Mouse (Mus musculus): Measurements from ENCODE around the gene Cnp. TPM values are rescaled to one million over a fixed set of nuclear protein-coding genes. Genes with fewer than 3 reads are reported as not detected.
A peak's percentile ranks its signal among the peaks of the same experiment; 100 is the strongest.

Cnp gene
- 41.1 and 49.3 TPM in 2 replicates for polyA plus RNA-seq (2014; fragmentation: Nextera tagmentation; extraction: Ambion mirVana)

DNA sequence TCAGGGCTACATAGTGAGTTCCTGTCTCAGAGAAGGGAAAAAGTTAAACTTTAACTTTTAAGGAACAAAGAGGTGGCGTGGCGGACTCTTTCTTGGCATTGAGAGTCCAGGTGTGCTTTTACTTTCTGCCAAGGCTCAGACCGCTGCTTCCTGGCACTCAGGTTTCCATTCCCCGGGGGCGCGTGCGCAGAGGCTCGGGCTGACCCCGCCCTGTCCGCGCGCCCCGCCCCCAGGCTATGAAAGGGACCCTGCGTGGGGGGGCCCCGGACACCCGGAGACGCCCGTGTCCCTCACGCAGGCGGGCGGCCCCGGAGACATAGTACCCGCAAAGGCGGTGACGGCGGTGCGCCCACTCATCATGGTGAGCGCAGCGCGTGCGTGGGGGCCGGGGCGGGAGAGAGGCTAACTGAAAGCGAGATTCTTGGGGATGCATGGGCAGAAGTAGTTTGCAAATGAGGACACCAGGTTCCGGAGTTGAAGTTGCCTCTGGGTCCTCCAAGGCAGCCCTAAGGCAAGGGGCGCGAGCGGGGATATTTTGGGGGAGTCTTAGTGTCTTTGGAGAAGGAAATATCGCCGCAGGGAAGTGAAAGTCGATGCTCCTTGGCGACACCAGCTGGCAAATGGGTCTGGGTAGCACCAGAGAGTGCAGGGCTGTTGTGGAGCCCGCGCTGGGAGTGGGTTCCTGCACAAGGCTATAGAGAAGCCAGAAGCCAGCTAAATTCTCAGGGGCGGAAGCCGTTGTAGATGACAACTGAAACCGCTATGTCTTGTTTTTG lies at the start of gene Cnp:
Cnp (plus strand) TSS at position 197 of the 776 bp plus-strand sequence.
- H3K9ac ChIP-seq (replicated peaks; ENCODE audit: low read depth, low read length): peak within 1 kb of the TSS; percentile 60
- peak within 1 kb of the TSS; percentile 49 for H3K4me3 ChIP-seq (ENCODE audit: low read depth, low read length)
- H3K27me3 ChIP-seq (ENCODE audit: control insufficient read depth, insufficient read depth, low read length): no peaks in the 10 kb centered on the region
- WGBS: 1% methylated on average over 47 of the region's 47 CpGs
- H3K4me2 ChIP-seq (ENCODE audit: low read depth, low read length): peak within 1 kb of the TSS; percentile 71
- H3K9me3 ChIP-seq (ENCODE audit: control insufficient read depth, low read length): no peaks in the 10 kb centered on the region
- peaks cover 7% of the 10 kb centered on the region; the same call in 1 of the 2 replicates for H3K36me3 ChIP-seq (ENCODE audit: control insufficient read depth, insufficient read depth, low read length)
- peak; percentile 75; the same call in 1 of the 2 replicates for ATAC-seq (ENCODE audit: low read depth)
- peaks cover 6% of the 10 kb centered on the region; the same call in 1 of the 2 replicates for H3K4me1 ChIP-seq (ENCODE audit: control insufficient read depth, insufficient read depth, low read length)
- H3K27ac ChIP-seq (ENCODE audit: low read depth, low read length): peak within 1 kb of the TSS; percentile 49; the same call in 1 of the 2 replicates

- Histone ChIP-seq H3K9me3 (ENCODE audit: control insufficient read depth, low read length) (no peaks in the 10 kb centered on the region), H3K4me3 (ENCODE audit: low read depth, low read length) (peak overlapping the region; percentile 84; the same call in 1 of the 2 replicates), H3K27ac (ENCODE audit: low read depth, low read length) (no peak overlapping the region), H3K27me3 (ENCODE audit: control insufficient read depth, insufficient read depth, low read length) (no peaks in the 10 kb centered on the region), H3K4me2 (ENCODE audit: low read depth, low read length) (peak overlapping the region; percentile 91), H3K4me1 (ENCODE audit: control insufficient read depth, insufficient read depth, low read length) (peaks cover 29% of the 10 kb centered on the region), H3K36me3 (ENCODE audit: control insufficient read depth, insufficient read depth, low read length) (peaks cover 29% of the 10 kb centered on the region), H3K9ac (replicated peaks; ENCODE audit: low read depth, low read length) (no peak overlapping the region)
- ATAC-seq (ENCODE audit: low read depth): no peak
- WGBS: 51% methylated on average over 11 of the region's 11 CpGs
Observed at GRCm38 (mm10) chr11:100524987-100525630, 49.6 kb upstream of the Cnp start.

GRCm38 (mm10) chr11:100526052-100526816 lies 48.5 kb upstream of the Cnp start:
- H3K9ac ChIP-seq (replicated peaks; ENCODE audit: low read depth, low read length): peak overlapping the region; percentile 75
- peaks cover 23% of the 10 kb centered on the region for H3K36me3 ChIP-seq (ENCODE audit: control insufficient read depth, insufficient read depth, low read length)
- H3K4me2 ChIP-seq (ENCODE audit: low read depth, low read length): peak overlapping the region; percentile 91
- no peaks in the 10 kb centered on the region for H3K9me3 ChIP-seq (ENCODE audit: control insufficient read depth, low read length)
- H3K27me3 ChIP-seq (ENCODE audit: control insufficient read depth, insufficient read depth, low read length): no peaks in the 10 kb centered on the region
- no peak for ATAC-seq (ENCODE audit: low read depth)
- no peak overlapping the region for H3K27ac ChIP-seq (ENCODE audit: low read depth, low read length)
- peaks cover 29% of the 10 kb centered on the region for H3K4me1 ChIP-seq (ENCODE audit: control insufficient read depth, insufficient read depth, low read length)
- H3K4me3 ChIP-seq (ENCODE audit: low read depth, low read length): peak overlapping the region; percentile 84
- WGBS: 3% methylated on average over 15 of the region's 15 CpGs

- H3K4me3 ChIP-seq (ENCODE audit: low read depth, low read length): peak overlapping the region; percentile 84
- no peaks in the 10 kb centered on the region for H3K9me3 ChIP-seq (ENCODE audit: control insufficient read depth, low read length)
- peaks cover 15% of the 10 kb centered on the region for H3K36me3 ChIP-seq (ENCODE audit: control insufficient read depth, insufficient read depth, low read length)
- peaks cover 29% of the 10 kb centered on the region for H3K4me1 ChIP-seq (ENCODE audit: control insufficient read depth, insufficient read depth, low read length)
- peak overlapping the region; percentile 75 for H3K9ac ChIP-seq (replicated peaks; ENCODE audit: low read depth, low read length)
- H3K4me2 ChIP-seq (ENCODE audit: low read depth, low read length): peak overlapping the region; percentile 91
- 0% methylated on average over 26 of the region's 26 CpGs for WGBS
- peak overlapping the region; percentile 86 for H3K27ac ChIP-seq (ENCODE audit: low read depth, low read length)
- H3K27me3 ChIP-seq (ENCODE audit: control insufficient read depth, insufficient read depth, low read length): no peaks in the 10 kb centered on the region
- peak; percentile 60 for ATAC-seq (ENCODE audit: low read depth)
Observed at GRCm38 (mm10) chr11:100527066-100527457, 47.6 kb upstream of the Cnp start.

- Histone ChIP-seq H3K9me3 (ENCODE audit: control insufficient read depth, low read length) (no peaks in the 10 kb centered on the region), H3K27me3 (ENCODE audit: control insufficient read depth, insufficient read depth, low read length) (no peaks in the 10 kb centered on the region), H3K27ac (ENCODE audit: low read depth, low read length) (peak within 1 kb of the TSS; percentile 86), H3K4me3 (ENCODE audit: low read depth, low read length) (peak within 1 kb of the TSS; percentile 84), H3K4me2 (ENCODE audit: low read depth, low read length) (peak within 1 kb of the TSS; percentile 91), H3K36me3 (ENCODE audit: control insufficient read depth, insufficient read depth, low read length) (peaks cover 8% of the 10 kb centered on the region), H3K9ac (replicated peaks; ENCODE audit: low read depth, low read length) (peak within 1 kb of the TSS; percentile 75), H3K4me1 (ENCODE audit: control insufficient read depth, insufficient read depth, low read length) (peaks cover 29% of the 10 kb centered on the region)
- peak; percentile 98 for ATAC-seq (ENCODE audit: low read depth)
- 1% methylated on average over 45 of the region's 54 CpGs for WGBS
Observed at GRCm38 (mm10) chr11:100527458-100528374, 47.0 kb upstream of the Cnp start, which contains the start of gene Acly. Acly (minus strand) TSS chr11:100528000.

DNA sequence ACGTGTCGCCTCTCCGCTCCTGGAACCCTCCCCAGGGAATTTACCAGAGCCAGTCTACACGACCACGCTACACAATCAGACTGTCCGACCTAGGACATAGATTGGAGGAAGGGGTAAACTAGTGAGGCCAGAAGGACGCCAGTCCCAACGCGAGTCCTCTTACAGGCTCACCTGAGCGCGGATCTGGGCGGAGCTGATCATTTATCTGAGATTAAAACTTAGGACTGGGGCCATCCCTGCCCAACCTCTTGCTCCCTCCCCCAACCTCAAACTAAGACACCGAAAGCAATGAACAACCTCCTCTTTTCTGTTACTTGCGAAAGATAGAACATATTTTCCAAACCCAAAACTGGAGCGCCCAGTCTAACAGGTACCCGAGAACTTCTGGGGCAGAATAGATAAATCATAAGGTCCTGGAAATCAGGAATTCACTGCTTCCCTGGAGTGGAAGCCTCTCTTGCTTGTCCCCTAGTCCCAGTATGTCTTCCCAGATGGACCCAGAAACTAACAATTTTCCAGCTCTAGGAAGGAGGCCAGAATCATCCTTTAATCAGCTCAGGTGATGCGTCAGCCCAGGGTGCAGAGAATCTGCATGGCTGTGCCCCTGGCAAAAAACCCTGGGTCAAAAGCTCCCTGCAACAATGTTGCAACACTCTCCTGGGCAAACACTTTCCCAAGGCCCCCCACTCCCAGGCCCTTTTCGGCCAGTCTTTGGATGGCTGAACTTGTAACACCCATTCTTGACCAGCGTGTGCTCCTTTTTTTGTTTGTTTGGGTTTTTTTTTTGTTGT lies 46.1 kb upstream of the Cnp start:
- peak overlapping the region; percentile 84 for H3K4me3 ChIP-seq (ENCODE audit: low read depth, low read length)
- H3K27me3 ChIP-seq (ENCODE audit: control insufficient read depth, insufficient read depth, low read length): no peaks in the 10 kb centered on the region
- 29% methylated on average over 19 of the region's 19 CpGs for WGBS
- H3K27ac ChIP-seq (ENCODE audit: low read depth, low read length): peak overlapping the region; percentile 86
- ATAC-seq (ENCODE audit: low read depth): no peak; the same call in 1 of the 2 replicates
- H3K9me3 ChIP-seq (ENCODE audit: control insufficient read depth, low read length): no peaks in the 10 kb centered on the region
- peak overlapping the region; percentile 91 for H3K4me2 ChIP-seq (ENCODE audit: low read depth, low read length)
- H3K9ac ChIP-seq (replicated peaks; ENCODE audit: low read depth, low read length): peak overlapping the region; percentile 75
- H3K36me3 ChIP-seq (ENCODE audit: control insufficient read depth, insufficient read depth, low read length): no peaks in the 10 kb centered on the region; the same call in 1 of the 2 replicates
- H3K4me1 ChIP-seq (ENCODE audit: control insufficient read depth, insufficient read depth, low read length): peaks cover 29% of the 10 kb centered on the region

DNA sequence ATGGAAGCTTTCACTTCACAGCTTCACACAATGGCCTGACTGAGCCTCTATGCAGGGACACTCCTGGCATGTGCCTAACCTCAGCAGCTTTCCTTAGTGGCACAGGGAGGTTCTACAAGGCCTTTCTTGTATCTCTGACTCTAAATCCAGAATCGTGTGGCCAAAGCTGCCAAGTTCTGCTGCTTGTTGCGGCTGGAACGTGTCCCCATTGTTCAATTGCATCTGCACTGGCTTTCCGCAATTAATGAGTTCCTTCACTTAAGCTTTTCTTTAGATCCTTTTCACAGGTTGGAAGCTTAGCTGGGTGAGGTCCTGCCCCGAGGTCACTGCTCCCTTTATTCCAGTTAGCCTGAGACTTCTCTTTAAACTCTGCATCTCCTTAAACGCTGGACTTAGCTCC lies 40.8 kb upstream of the Cnp start:
- H3K9ac ChIP-seq (replicated peaks; ENCODE audit: low read depth, low read length): no peak overlapping the region
- no peak overlapping the region for H3K4me2 ChIP-seq (ENCODE audit: low read depth, low read length)
- no peak overlapping the region for H3K27ac ChIP-seq (ENCODE audit: low read depth, low read length)
- no peaks in the 10 kb centered on the region for H3K9me3 ChIP-seq (ENCODE audit: control insufficient read depth, low read length)
- no peaks in the 10 kb centered on the region for H3K36me3 ChIP-seq (ENCODE audit: control insufficient read depth, insufficient read depth, low read length)
- 70% methylated on average over 6 of the region's 6 CpGs for WGBS
- H3K4me1 ChIP-seq (ENCODE audit: control insufficient read depth, insufficient read depth, low read length): no peaks in the 10 kb centered on the region
- no peaks in the 10 kb centered on the region for H3K27me3 ChIP-seq (ENCODE audit: control insufficient read depth, insufficient read depth, low read length)
- no peak overlapping the region for H3K4me3 ChIP-seq (ENCODE audit: low read depth, low read length)
- ATAC-seq (ENCODE audit: low read depth): no peak
